Mouse (Mus musculus) liver, adult (tissue): ENCODE results near the gene Tbc1d10b.

Experiments used
- GATA4 ChIP-seq: IDR thresholded peaks from 2 replicates; pipeline ENCODE4 v1.6.1; 2014; ENCODE audit warnings: mild to moderate bottlenecking, low read length; ENCODE audit not compliant: insufficient replicate concordance

The Tbc1d10b gene

GRCm38 (mm10) chr7:127231826-127232621 lies 23.8 kb upstream of the Tbc1d10b start:
- TF ChIP-seq GATA4 = no peak

- TF ChIP-seq GATA4 = no peak
These were observed 23.1 kb upstream of the Tbc1d10b start for GRCm38 (mm10) chr7:127231376-127231775.

- TF ChIP-seq GATA4 = no peak; the same call in 1 of the 2 replicates
These were observed 20.5 kb upstream of the Tbc1d10b start for GRCm38 (mm10) chr7:127228615-127229303.

GRCm38 (mm10) chr7:127225147-127225995 lies 17.1 kb upstream of the Tbc1d10b start:
- TF ChIP-seq GATA4 = no peak

- TF ChIP-seq GATA4 = no peak
These were observed 16.3 kb upstream of the Tbc1d10b start for GRCm38 (mm10) chr7:127224616-127225015.

- no peak for TF ChIP-seq GATA4
These were observed 15.5 kb upstream of the Tbc1d10b start for GRCm38 (mm10) chr7:127223515-127224478.

- TF ChIP-seq GATA4 = no peak
These were observed 14.8 kb upstream of the Tbc1d10b start for GRCm38 (mm10) chr7:127223106-127223505.

GRCm38 (mm10) chr7:127220440-127220839 lies 12.2 kb upstream of the Tbc1d10b start:
- no peak for TF ChIP-seq GATA4

- no peak for TF ChIP-seq GATA4
These were observed 10.4 kb upstream of the Tbc1d10b start for GRCm38 (mm10) chr7:127218670-127219069.

- TF ChIP-seq GATA4 = no peak
These were observed 9.8 kb upstream of the Tbc1d10b start for GRCm38 (mm10) chr7:127217901-127218642.

- no peak for TF ChIP-seq GATA4
These were observed 9.2 kb upstream of the Tbc1d10b start for GRCm38 (mm10) chr7:127217475-127217874.

GRCm38 (mm10) chr7:127216307-127216706 lies 8.0 kb upstream of the Tbc1d10b start:
- no peak for TF ChIP-seq GATA4

GRCm38 (mm10) chr7:127214981-127215871 lies 7.0 kb upstream of the Tbc1d10b start:
- TF ChIP-seq GATA4 = no peak
